Mouse (Mus musculus): ENCODE measurements at regions not wholly inside any gene's neighbourhood (a gene's known extent, or its start where the extent isn't known, plus 50 kb on each side); places are given as distances from the start of the nearest gene placed in this dataset.

- 90% methylated on average over 3 of the region's 3 CpGs for WGBS
Observed at GRCm38 (mm10) chr19:14090106-14090505, 176.8 kb downstream of the Olfr1505 start.

DNA sequence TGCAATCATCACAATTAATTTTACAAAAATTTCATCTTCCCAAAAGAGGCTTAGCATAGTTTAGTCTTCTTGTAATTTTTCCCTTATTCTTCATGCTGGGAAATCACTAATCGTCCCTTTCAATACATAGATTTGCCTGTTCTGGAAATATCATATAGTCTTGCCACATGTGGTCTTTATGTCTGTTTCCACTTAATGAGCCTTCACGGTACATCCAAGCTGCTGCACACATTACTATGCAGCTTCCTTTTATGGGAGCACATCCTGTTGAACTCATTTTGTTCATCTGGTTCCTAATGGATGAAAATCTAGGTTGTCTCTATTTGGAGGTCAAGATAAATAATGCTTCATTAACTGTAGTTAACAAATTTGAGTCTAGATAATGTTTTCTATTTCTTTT is 180.9 kb downstream of the Olfr1505 start:
- no peak for ATAC-seq (ENCODE audit: insufficient number of reproducible peaks, insufficient read depth, low FRiP score, low read depth)
- no peaks in the 10 kb centered on the region for H3K27me3 ChIP-seq (ENCODE audit: control insufficient read depth, insufficient read depth, low read length)

More at GRCm38 (mm10) chr19:14090106-14090505, 176.8 kb downstream of the Olfr1505 start:
- H3K27me3 ChIP-seq (ENCODE audit: control insufficient read depth, insufficient read depth, low read length): no peaks in the 10 kb centered on the region
- H3K36me3 ChIP-seq (ENCODE audit: control insufficient read depth, insufficient read depth, low read length): no peaks in the 10 kb centered on the region
- H3K4me1 ChIP-seq (ENCODE audit: control insufficient read depth in 2 of 2, insufficient read depth in 2 of 2, low read length in 2 of 2): no peaks in the 10 kb centered on the region
- H3K4me2 ChIP-seq (ENCODE audit: low read length): no peak overlapping the region
- H3K9ac ChIP-seq (ENCODE audit: low read length): no peak overlapping the region
- no peak overlapping the region for H3K27ac ChIP-seq (replicated peaks in 1 of 2; ENCODE audit: control insufficient read depth in 1 of 2, insufficient read depth in 1 of 2, low read depth in 2 of 2, low read length in 2 of 2)
- no peak for ATAC-seq (ENCODE audit: insufficient number of reproducible peaks, insufficient read depth, low FRiP score, low read depth)
- no peaks in the 10 kb centered on the region for H3K9me3 ChIP-seq (ENCODE audit: control insufficient read depth, low read length)
- no peak overlapping the region for H3K4me3 ChIP-seq (ENCODE audit: control insufficient read depth in 1 of 2, insufficient read depth in 1 of 2, low read depth in 1 of 2, low read length in 2 of 2)

DNA sequence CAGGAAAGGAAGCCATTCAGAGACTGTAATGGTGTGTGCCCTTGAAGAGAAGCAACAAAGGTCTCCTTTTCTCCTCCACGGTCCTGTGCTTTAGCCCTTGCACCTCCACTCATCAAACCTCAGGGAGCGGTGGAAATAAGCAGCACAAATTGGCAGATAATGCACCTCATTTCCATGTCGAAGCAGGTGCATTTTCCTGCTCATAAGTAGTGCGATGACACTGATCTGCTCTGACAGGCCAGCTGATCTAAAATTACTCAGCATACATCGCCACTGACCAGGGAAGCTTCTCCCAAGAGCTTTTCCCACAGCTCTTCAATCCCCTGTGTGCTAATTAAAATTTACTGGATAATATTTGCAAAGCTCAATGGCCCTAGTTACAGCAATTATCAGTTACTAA is 182.9 kb downstream of the Olfr1505 start:
- Histone ChIP-seq H3K4me2 (ENCODE audit: low read length) (no peak overlapping the region), H3K27ac (replicated peaks in 1 of 2; ENCODE audit: control insufficient read depth in 1 of 2, insufficient read depth in 1 of 2, low read depth in 2 of 2, low read length in 2 of 2) (no peak overlapping the region), H3K4me1 (ENCODE audit: control insufficient read depth in 2 of 2, insufficient read depth in 2 of 2, low read length in 2 of 2) (no peaks in the 10 kb centered on the region), H3K9ac (ENCODE audit: low read length) (no peak overlapping the region), H3K27me3 (ENCODE audit: control insufficient read depth, insufficient read depth, low read length) (no peaks in the 10 kb centered on the region), H3K36me3 (ENCODE audit: control insufficient read depth, insufficient read depth, low read length) (no peaks in the 10 kb centered on the region), H3K9me3 (ENCODE audit: control insufficient read depth, low read length) (no peaks in the 10 kb centered on the region), H3K4me3 (ENCODE audit: control insufficient read depth in 1 of 2, insufficient read depth in 1 of 2, low read depth in 1 of 2, low read length in 2 of 2) (no peak overlapping the region)
- whole genome bisulfite sequencing: 74% methylated on average over 5 of the region's 5 CpGs
- ATAC-seq (ENCODE audit: insufficient number of reproducible peaks, insufficient read depth, low FRiP score, low read depth): no peak

More for the DNA sequence above, 180.9 kb downstream of the Olfr1505 start:
- WGBS: 67% methylated on average over 2 of the region's 2 CpGs
- no peak overlapping the region for H3K9ac ChIP-seq (ENCODE audit: low read length)
- H3K9me3 ChIP-seq (ENCODE audit: control insufficient read depth, low read length): no peaks in the 10 kb centered on the region
- H3K4me2 ChIP-seq (ENCODE audit: low read length): no peak overlapping the region
- no peak overlapping the region for H3K4me3 ChIP-seq (ENCODE audit: control insufficient read depth in 1 of 2, insufficient read depth in 1 of 2, low read depth in 1 of 2, low read length in 2 of 2)
- no peaks in the 10 kb centered on the region for H3K4me1 ChIP-seq (ENCODE audit: control insufficient read depth in 2 of 2, insufficient read depth in 2 of 2, low read length in 2 of 2)
- H3K36me3 ChIP-seq (ENCODE audit: control insufficient read depth, insufficient read depth, low read length): no peaks in the 10 kb centered on the region
- H3K27ac ChIP-seq (replicated peaks in 1 of 2; ENCODE audit: control insufficient read depth in 1 of 2, insufficient read depth in 1 of 2, low read depth in 2 of 2, low read length in 2 of 2): no peak overlapping the region

GRCm38 (mm10) chr19:14109091-14109490 is 195.8 kb downstream of the Olfr1505 start:
- no peak overlapping the region for H3K27ac ChIP-seq (replicated peaks in 1 of 2; ENCODE audit: control insufficient read depth in 1 of 2, insufficient read depth in 1 of 2, low read depth in 2 of 2, low read length in 2 of 2)
- no peak for ATAC-seq (ENCODE audit: insufficient number of reproducible peaks, insufficient read depth, low FRiP score, low read depth)
- 72% methylated on average over 4 of the region's 4 CpGs for WGBS
- H3K9me3 ChIP-seq (ENCODE audit: control insufficient read depth, low read length): no peaks in the 10 kb centered on the region
- no peaks in the 10 kb centered on the region for H3K27me3 ChIP-seq (ENCODE audit: control insufficient read depth, insufficient read depth, low read length)
- H3K36me3 ChIP-seq (ENCODE audit: control insufficient read depth, insufficient read depth, low read length): no peaks in the 10 kb centered on the region
- H3K4me3 ChIP-seq (ENCODE audit: control insufficient read depth in 1 of 2, insufficient read depth in 1 of 2, low read depth in 1 of 2, low read length in 2 of 2): no peak overlapping the region
- H3K9ac ChIP-seq (ENCODE audit: low read length): no peak overlapping the region
- no peak overlapping the region for H3K4me2 ChIP-seq (ENCODE audit: low read length)
- H3K4me1 ChIP-seq (ENCODE audit: control insufficient read depth in 2 of 2, insufficient read depth in 2 of 2, low read length in 2 of 2): no peaks in the 10 kb centered on the region

GRCm38 (mm10) chr19:14123348-14124113 is 210.2 kb downstream of the Olfr1505 start:
- WGBS: 11% methylated on average over 8 of the region's 8 CpGs
- H3K4me2 ChIP-seq (ENCODE audit: low read length): no peak overlapping the region
- peaks cover 0 to 4% of the 10 kb centered on the region in 2 experiments; a peak in 2 of 4 replicates for H3K4me1 ChIP-seq (ENCODE audit: control insufficient read depth in 2 of 2, insufficient read depth in 2 of 2, low read length in 2 of 2)
- H3K9me3 ChIP-seq (ENCODE audit: control insufficient read depth, low read length): no peaks in the 10 kb centered on the region
- no peak overlapping the region for H3K4me3 ChIP-seq (ENCODE audit: control insufficient read depth in 1 of 2, insufficient read depth in 1 of 2, low read depth in 1 of 2, low read length in 2 of 2)
- no peak overlapping the region for H3K27ac ChIP-seq (replicated peaks in 1 of 2; ENCODE audit: control insufficient read depth in 1 of 2, insufficient read depth in 1 of 2, low read depth in 2 of 2, low read length in 2 of 2)
- no peak for ATAC-seq (ENCODE audit: insufficient number of reproducible peaks, insufficient read depth, low FRiP score, low read depth)
- H3K9ac ChIP-seq (ENCODE audit: low read length): no peak overlapping the region
- H3K27me3 ChIP-seq (ENCODE audit: control insufficient read depth, insufficient read depth, low read length): peaks cover 16% of the 10 kb centered on the region
- H3K36me3 ChIP-seq (ENCODE audit: control insufficient read depth, insufficient read depth, low read length): no peaks in the 10 kb centered on the region

GRCm38 (mm10) chr19:14124250-14124827 is 211.0 kb downstream of the Olfr1505 start:
- Histone ChIP-seq H3K9ac (ENCODE audit: low read length) (no peak overlapping the region), H3K27me3 (ENCODE audit: control insufficient read depth, insufficient read depth, low read length) (peaks cover 16% of the 10 kb centered on the region), H3K9me3 (ENCODE audit: control insufficient read depth, low read length) (no peaks in the 10 kb centered on the region), H3K36me3 (ENCODE audit: control insufficient read depth, insufficient read depth, low read length) (no peaks in the 10 kb centered on the region), H3K4me2 (ENCODE audit: low read length) (no peak overlapping the region), H3K4me1 (ENCODE audit: control insufficient read depth in 2 of 2, insufficient read depth in 2 of 2, low read length in 2 of 2) (peaks cover 0 to 4% of the 10 kb centered on the region in 2 experiments; a peak in 2 of 4 replicates), H3K27ac (replicated peaks in 1 of 2; ENCODE audit: control insufficient read depth in 1 of 2, insufficient read depth in 1 of 2, low read depth in 2 of 2, low read length in 2 of 2) (no peak overlapping the region), H3K4me3 (ENCODE audit: control insufficient read depth in 1 of 2, insufficient read depth in 1 of 2, low read depth in 1 of 2, low read length in 2 of 2) (no peak overlapping the region)
- 36% methylated on average over 5 of the region's 5 CpGs for WGBS
- ATAC-seq (ENCODE audit: insufficient number of reproducible peaks, insufficient read depth, low FRiP score, low read depth): no peak

- no peaks in the 10 kb centered on the region for H3K36me3 ChIP-seq (ENCODE audit: control insufficient read depth, insufficient read depth, low read length)
- ATAC-seq (ENCODE audit: insufficient number of reproducible peaks, insufficient read depth, low FRiP score, low read depth): no peak
- H3K27me3 ChIP-seq (ENCODE audit: control insufficient read depth, insufficient read depth, low read length): peaks cover 16% of the 10 kb centered on the region
- H3K27ac ChIP-seq (replicated peaks in 1 of 2; ENCODE audit: control insufficient read depth in 1 of 2, insufficient read depth in 1 of 2, low read depth in 2 of 2, low read length in 2 of 2): no peak overlapping the region
- H3K9ac ChIP-seq (ENCODE audit: low read length): no peak overlapping the region
- no peaks in the 10 kb centered on the region for H3K9me3 ChIP-seq (ENCODE audit: control insufficient read depth, low read length)
- H3K4me1 ChIP-seq (ENCODE audit: control insufficient read depth in 2 of 2, insufficient read depth in 2 of 2, low read length in 2 of 2): peaks cover 0 to 4% of the 10 kb centered on the region in 2 experiments; a peak in 2 of 4 replicates
- H3K4me3 ChIP-seq (ENCODE audit: control insufficient read depth in 1 of 2, insufficient read depth in 1 of 2, low read depth in 1 of 2, low read length in 2 of 2): no peak overlapping the region
- no peak overlapping the region for H3K4me2 ChIP-seq (ENCODE audit: low read length)
- 72% methylated on average over 5 of the region's 5 CpGs for WGBS
Observed at GRCm38 (mm10) chr19:14124986-14125385, 211.7 kb downstream of the Olfr1505 start.
